Mouse (Mus musculus) liver (tissue): ENCODE data around the gene Inafm2.

Experiments used
- DNase-seq: peaks from one replicate; pipeline ENCODE4 v3.0.0-alpha.2; 2020; ENCODE audit warnings: mixed read lengths

The Inafm2 gene

DNA sequence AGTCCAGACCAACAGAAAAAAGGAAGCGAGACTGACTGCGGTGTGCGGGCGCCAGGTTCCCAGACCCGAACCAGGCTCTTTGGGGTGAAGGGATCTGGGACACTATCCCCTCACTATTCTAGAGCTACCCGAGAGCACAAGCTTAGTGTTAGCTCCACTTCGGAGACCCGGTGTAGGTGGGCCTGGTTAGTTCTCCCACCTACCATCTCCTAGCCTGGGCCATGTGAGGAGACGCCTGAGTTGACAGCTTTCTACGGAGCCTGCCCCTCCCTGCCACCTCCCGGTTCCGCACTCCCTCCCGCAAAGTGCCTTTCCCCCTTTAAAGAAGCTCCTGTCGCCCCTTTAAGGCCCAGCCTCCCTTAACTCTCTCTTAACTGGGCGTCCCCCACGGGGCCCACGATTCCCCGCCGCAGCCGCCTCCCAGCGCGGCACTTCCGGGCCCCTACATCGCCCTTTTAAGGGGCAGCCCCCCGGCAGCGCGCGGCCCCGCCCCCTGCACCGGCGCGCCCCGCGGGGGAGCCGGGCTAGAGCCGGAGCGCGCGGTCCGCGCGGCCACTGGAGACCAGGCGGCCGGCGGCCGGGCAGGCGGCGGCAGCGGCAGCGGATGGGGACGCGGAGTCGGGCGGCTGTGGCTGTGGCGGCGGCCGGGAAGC is at the start of gene Inafm2:
Gene Inafm2 (plus strand): TSS at position 527 of the 653 bp plus-strand sequence.
- peak; percentile 92 for DNase-seq

DNA sequence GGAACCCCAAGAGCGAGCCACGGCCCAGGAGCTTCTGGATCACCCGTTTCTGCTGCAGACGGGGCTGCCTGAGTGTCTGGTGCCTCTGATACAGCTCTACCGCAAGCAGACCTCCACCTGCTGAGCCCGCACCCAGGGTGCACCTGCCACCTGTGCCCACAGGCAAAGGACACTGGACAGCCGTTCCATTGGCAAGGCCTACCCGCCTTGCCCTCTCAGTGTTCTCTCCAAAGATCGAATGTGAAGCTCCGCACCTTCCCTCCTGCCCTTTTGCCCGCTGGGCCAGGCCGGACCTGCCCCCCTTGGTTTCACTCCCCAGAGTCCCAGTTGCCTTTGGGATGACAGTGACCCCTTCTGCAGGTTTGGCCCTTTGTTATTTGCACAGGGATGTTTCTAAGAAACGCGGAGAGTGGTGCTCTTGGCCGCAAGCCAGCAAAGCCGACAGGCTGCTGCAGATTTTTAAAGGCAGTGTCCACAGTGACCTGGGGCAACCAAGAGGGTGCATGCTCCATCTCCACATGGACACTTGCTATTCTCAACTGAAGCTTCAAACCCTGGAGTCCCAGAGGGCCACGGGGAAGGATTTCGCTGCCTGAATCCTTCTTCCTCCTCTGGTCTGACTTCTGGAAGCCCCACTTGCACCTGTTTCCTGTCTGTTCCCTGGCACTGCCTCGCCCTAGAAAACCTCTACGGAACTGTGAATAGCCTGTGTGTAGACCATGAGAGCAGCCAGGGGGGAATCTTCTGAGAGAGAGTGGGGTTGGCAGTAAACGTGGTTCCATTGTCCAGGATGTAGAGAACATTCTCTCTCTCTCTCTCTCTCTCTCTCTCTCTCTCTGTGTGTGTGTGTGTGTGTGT is 48.9 kb upstream of the Inafm2 start:
- DNase-seq, result peak; percentile 20

DNA sequence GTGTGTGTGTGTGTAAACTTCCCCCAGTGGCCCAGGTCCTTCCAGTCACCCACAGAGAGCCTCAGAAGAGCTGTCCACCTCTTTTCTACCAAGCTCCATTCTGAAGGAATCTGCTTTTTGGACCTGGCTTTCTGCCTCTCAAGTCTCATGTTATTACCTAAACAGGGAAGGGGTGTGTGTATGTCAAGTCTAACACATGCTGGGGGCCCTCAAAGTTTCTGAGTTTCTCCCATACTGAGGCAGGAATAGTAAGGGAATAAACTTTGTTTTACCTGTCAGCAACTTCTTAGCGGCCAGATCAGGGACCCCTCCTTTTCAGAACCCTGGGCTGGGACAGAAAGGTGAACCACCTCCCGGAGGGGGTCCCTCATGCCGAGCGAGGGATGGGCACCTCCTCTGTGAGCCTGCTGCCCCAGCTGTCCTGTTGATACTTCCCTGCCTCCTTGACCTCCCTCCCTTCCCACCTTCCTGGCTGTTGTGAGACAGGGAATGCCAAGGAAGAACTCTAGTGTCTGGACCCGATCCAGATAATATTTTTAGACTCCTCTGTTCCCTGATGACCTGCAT is 48.2 kb upstream of the Inafm2 start:
- DNase-seq, result no peak

DNA sequence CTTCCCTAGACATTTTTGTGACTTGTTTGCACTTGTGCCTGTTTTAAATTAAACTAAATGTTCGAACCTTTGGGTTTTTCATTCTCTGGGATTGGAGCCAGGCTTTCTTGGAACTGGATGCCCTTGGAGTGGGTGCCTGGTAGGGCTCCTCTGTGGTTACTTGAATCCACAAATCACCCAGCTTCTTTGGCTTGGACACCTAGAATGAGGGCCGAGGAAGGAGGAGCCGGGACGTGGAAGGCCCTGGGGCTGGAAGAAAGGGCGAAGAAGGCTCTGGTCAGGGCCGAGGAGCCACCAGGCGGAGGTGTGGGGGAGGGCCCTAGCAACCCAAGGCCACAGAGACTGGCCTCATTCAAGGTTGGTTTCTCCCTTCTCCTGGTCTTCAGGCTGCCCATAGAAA is 47.6 kb upstream of the Inafm2 start:
- DNase-seq, result no peak

DNA sequence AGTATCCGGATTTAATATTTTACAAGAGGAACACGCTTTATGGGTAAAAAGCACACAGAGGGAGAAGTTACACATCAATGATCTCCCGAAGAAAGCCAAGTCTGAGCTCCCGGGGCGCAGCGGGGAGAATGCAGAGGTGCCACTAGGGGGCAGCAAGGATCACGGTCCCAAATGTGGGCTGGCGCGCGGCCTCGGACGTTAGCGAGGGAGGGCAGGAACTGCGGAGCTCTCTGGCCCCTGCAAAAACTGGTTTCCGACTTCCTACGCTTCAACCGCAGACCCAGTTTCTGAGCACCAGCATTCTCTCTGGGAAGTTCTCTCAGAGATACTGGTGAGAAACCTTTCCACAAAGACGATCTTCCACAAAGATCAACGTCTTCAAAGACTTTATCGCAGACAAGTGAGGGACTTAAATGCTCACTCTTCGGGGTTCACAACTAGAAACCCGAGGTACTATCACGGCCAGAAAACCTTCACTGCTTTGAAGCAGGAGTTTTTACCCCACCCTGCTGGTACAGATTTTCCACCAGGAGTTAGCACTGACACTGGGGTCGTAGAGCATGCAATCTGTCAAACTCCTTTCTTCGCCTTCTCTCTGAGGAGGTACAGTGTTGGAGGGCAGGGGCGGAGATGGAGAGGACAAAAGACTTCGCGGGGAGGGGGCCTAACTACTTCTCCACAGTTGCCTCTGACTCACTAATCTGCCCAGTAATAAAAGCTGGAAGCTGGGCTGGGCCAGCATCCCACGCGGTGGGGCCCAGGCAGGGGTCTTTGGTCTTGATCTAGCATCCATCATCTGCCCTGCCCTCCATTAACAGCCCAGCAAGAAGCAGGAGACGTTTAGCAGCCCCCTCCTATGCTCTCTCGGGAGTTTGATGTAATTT is 45.1 kb upstream of the Inafm2 start:
- DNase-seq, result peak; percentile 83

DNA sequence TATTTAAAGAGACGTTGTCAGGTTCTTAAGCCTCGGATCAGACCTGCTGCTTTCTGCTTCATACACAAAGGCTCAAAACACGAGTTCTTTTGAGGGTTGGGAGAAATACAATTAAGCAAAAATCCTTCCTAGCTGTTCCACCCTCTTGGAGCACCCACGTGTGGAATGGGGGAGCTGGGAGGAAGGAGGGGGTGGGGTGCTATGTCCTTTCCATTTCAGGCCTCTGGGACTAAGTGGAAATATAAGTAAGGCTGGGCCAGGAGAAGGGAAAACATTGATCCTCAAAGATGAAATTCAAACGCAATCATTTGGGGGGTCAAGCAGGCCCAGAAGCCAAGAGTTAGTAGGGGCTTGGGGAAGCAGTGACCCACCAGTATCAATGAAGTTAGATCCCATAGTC is 44.4 kb upstream of the Inafm2 start:
- no peak for DNase-seq

DNA sequence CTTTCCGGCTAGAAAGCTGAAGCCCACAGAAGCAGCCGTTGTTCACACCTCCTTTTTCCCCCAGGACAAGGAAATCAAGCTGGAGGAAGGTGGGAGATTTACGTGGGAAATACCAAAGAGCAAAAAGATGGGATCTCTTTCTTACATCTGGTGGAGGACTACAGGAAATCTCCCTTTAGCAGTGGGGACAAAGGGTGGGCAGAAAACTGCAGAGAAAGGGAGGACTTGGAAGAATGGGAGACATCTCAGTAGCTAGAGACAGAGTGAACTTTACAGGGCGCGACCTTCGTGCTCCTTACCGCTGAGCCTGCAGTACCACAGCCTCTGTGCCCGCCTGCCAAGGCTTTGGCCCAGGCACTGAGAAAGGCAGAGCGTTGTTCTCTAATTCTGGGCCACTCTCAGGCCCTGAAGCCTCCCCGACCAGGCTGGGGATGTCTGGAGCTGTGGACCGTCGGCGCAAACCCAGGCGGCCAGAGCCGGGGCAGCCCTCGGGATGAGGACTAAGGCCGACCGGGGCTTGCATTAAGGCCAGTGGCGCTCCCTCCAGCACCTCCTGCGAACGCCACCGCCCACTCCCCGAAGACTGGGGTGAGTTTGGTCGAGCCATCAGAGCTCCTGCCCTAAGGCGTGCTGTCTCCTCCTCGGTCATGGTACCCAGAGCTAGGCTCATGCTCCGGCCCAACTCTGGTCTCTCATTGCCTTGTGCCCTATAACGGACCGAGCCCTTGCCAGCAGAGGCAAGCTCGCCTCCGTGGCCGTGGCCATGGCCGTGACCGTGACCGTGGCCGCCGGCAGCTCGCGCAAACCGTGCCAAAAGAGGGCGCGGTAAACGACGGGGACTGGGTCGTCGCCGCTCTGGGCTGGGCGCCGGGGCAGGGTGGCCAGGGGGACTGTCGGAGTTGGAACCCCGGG is 43.3 kb upstream of the Inafm2 start:
- DNase-seq, result no peak

DNA sequence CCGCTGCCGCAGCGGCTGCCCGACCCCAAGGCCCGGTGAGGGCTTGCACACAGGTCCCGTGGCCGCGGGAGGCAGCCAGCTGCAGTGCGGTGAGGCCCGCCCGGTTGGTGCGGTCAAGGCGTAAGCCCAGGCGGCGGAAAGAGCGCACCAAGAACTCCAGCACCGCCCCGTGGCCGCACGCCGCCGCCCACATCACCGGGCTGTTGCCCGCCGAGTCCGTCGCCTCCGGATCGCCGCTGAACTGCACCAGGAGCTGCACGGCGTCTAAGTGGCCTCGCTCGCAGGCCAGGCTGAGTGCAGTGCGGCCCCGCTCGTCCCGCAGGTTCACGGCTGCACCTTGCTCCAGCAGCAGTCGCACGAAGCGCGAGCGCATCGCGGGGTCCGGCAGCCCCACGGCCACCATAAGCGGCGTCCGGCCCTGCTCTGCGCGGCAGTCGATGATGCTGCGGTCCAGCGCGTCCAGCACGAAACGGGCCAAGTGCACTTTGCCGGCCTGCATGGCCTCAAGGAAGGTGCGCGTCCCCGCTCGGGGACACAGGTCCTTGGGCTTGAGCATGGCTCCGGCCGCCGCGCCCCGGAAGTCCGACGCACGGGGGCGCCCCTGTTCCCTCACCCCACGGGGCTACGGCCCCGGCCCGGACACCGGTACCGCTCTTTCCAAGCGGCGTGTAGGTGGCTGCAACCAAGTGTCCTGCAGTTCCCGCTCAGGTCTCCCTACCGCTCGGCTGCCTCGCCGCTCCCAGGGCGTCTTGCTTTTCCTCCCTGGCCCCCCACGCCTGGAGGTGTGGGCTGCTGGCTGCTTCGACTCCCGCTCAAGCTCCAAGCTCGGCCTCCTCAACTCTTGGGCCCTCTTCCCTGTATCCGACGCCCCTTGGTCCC is 42.4 kb upstream of the Inafm2 start:
- peak; percentile 34 for DNase-seq

DNA sequence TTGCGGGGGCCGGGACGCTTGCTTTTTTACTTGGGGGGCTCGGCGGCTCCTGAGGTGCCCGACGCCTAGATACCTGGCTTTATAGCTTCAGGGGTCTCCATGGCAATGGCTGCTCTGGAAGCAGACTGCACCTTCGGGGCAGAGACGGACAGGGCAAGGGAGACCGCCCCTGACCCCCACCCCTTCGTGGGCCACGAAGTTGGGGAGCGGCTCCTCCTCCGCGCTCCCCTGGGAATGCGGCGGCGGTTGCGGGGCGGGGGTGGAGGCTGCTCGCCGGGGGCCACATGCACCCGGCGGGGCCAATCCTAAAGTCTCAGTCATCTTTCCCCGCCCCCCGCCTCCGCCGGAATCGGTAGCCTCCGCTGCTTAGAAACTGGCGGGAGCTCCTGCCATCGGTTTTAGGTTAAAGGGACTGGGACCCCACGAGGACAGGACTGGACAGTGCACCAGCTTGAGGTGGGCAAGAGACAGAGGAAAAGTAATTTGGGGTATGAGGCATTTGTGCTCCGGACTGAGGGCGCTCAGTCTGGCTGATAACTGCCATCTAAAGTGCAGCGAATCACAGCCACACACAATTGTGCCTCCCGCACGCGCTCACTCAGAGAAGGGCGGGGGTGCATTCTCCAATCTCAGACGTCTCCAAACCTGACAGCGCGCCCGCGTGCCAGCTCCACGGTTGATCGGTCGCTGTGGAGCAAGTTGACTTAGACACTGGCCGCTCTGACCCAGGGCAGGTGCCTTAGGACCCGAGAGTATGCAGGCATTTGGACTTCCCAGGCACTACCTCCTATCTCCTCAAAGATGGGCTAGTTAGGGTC is 41.4 kb upstream of the Inafm2 start, which contains the start of gene Ankrd63:
Gene Ankrd63 (minus strand): TSS at position 51 of the 818 bp plus-strand sequence.
- no peak for DNase-seq

DNA sequence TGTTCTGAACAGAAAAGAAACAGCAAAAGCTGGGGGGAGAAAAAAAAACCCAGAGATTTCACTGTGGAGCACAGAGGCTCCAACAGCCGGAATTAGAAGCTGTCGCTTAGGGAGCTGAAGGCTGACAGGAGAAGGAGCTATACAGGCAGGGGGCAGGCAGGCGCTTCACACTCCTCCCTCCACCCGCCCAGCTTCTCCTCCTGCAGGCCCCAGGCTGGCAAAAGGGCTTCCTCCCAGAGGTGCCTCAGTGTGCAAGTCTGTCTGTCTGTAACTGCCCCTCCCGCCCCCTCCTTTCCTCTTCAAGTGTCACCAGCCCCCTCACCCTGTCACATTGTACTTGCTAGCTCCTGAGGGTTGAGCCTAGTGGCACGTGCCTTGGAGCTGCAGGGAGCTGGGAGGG is 39.1 kb upstream of the Inafm2 start:
- peak; percentile 38 for DNase-seq

DNA sequence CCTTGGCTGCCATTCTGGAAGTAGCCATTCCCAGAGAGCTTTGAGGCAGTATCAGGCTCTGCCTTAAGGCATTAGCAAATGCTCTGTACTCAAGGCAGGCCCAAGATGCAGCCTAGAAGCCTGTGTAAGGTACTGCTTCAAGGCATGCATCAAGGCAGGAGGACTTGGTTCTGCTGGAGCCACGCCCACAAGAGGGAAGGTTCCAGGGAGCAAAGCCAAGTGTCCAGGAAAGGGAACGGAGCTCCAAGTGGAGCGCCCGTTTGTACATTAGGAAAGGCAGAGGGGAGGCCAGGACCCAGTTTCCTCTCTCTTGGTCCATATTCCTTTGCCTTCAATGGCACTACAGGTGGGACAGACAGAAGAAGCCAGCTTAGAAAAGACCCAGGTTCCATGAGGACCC is 37.1 kb upstream of the Inafm2 start:
- DNase-seq, result no peak

DNA sequence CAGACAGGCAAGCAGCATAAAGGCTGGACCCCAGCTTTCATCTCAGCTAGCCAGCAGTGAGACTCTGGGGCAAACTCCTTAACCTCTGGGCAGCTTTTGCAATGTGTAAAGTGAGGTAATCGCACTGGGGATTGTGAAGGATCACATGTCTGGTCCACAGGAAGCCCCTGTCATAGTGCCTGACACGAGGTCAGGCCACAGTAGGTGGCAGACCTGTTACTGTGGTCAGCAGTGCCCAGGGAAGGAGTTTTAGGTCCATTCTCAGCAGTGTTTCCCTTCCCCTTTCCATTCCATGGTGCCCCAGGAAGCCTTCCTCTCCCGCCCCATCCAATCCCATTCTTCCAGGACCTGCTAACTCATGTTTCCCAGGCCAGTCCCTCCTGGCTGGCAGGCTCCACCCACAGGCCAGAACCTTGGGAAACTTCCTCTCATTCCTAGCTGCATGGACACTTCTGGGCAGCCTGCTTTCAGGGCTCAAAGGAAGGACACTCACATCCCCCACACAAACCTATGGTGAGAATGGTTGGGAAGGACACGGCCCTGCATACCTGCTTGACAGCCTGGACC is 35.8 kb upstream of the Inafm2 start:
- DNase-seq, result no peak

DNA sequence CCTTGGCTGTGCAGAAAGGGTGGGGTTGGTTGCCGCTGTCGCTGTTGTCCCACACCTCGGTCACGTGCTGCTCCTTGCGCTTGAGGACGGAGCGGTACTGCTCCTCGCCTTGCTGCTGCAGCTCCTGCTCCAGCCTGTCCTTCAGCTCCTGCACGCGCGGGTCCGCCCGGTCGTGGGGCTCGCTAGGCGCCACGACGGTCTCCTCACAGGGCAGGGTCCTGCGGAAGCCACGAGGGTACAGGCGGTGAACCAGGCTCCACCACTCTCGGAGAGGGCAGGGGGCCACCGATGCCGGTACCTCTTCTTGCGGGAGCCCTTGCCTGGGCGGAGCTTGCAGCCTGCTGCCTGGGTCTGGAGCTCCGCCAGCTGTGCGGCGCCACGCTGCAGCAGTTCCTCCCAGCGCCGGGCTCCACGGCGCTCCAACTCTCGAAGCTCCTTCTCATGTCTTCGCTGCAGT is 34.5 kb upstream of the Inafm2 start:
- DNase-seq, result peak; percentile 32

DNA sequence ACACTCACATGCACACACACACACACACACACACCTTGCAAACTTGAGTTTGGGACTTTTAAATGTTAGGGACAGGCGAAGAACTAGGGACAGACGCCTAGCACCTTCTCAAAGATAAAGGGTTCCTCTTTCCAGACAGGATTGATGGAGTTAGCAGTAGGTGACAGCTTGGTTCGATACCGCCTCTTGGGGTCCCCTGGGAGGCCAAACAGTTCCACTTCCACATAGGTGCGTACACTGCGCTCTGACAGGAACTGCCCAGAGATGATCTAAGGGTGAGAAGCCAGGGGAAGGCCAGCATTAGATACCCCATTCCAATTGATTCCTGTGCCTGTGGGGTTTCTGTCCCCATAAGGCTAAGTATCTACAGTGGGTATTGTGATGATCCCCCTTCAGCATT is 31.9 kb upstream of the Inafm2 start:
- no peak for DNase-seq

DNA sequence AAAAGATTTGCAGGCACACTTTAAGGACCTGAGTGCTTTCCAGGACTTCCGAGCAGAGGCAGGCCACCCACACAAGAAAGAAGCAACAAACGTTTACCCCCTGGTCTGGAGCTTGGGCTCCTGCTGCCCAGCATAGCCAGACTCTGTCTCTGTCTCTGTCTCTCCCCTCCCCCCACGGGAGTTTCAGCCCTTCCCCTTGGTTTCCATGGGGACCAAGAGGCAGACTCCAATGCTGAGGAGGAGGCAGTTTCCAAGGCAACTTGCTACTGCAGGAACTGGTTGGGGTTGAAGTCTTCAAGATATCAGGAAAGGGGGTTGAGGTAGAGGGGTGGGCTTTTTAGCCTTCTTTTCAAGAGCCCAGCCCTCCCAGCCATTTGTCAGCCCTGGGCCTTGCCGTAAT is 31.3 kb upstream of the Inafm2 start:
- DNase-seq, result no peak

DNA sequence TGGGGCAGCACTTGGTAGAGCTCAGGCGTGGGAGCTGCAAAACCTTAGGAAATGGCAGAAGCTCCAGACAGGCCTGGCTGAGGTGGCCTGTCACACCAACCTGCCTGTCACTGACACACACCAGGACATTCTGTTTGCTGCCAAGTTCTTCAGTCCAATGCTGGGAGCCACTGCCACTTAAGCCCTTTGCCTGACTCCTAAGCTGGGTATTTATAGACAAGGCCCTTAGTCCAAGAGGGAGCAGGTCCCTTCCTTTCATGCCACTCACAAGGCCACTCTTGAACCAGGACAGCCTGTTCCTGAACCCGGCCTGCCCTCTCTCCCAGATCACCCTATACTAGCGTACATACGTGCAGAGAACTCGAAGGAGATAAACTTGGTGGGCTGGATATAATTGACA is 28.9 kb upstream of the Inafm2 start:
- DNase-seq, result no peak

DNA sequence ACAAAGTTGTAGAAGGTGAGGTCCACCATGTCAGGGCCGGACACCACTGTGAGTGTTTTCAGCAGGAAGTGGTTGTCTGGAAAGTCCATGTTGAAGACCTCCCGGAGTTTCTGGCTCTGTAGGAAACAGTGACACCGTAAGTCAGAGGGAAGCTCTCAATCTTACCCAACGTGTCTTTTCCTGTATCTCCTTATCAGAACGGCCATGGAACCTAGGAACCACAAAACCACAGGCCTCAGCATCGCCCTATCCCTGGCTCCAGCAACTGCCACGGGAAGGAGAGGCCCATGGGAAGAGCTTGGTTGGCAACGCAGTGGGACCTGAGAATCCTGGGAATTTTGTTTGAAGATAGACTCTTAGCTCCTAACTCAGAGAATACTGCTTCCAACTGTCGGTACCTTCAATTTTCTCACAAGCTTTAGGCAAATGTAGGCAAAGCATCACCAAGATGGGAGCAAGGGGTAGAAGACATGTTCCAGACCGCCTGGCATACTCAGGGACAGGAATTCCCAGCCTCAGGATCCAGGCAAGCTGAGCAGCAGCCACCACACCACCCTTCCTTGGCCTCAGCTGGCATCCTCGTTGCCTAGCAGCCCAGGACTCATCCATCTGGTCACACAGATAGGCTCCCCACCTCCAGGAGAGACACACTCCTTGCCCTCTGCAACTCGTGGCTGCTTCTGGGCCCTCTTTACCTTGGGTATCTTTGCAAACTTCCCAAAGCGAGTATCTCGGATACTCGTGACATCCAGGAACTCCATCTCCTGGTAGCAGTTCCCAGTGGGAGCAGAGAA is 21.7 kb upstream of the Inafm2 start:
- DNase-seq, result no peak

DNA sequence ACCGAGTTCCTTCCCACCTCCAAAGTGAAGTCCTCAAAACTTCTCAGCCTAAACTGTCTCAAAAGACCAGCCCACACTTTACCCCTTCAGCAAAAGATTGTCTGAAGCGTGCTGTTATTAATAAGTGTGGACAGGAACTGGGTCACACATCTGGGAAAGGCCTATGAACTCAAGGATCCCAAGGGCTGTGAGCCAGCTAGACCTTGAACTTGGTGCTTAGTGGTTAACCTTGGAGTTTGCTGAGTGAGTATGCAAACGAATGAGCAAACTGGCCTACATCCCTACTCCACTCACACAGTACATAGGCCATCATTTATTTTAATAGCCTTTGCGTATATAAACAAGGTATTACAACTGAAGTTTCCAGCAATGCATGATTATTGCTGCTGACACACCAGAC is 20.0 kb upstream of the Inafm2 start:
- no peak for DNase-seq

DNA sequence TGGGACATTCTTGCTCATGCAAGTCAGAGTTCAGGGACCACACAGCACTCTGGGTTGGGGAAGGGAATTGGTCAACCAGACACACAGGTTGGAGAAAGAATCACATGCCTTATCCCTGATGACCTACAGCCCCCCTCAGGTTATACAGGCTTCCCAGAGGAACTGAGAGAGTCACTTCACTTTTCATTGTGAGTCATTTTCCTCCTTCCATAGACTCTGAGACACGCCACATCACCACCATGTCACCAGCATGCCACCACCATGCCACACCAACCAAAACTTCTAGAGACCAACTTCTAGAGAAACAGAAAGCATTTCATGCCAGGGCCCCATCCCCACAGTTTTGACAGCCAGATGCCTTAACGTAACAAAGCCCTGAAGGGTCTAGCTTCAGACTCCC is 18.7 kb upstream of the Inafm2 start:
- DNase-seq, result no peak
